Mouse (Mus musculus): ENCODE measurements at regions not wholly inside any gene's neighbourhood (a gene's known extent, or its start where the extent isn't known, plus 50 kb on each side); places are given as distances from the start of the nearest gene placed in this dataset.

DNA sequence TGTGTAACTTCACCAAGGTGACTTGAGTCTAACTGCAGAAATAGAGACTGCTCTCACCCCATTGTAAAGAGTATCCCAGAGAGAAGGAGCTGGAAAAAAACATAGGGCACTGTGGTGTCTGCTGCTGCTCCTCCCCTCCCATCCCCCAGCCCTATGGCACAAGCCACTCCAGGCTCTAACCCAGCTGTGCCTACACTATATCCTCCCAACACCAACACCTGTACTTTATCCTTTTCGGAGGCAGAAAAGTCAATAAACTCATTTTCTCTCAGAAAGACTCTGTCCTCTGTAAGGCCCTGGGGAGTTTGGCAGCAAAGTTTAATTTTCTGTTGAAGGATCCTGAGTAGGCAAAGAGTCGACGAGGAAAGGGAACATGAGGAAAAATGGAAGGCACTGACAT, 617.3 kb upstream of the Cdh11 start:
- H3K36me3 ChIP-seq (ENCODE audit: insufficient read depth, low read length) = no peaks in the 10 kb centered on the region
- H3K27ac ChIP-seq = no peak overlapping the region
- ATAC-seq (no peak), DNase-seq (ENCODE audit: low spot score) (no peak)
- H3K4me1 ChIP-seq (ENCODE audit: insufficient read depth, low read length) = no peaks in the 10 kb centered on the region
- WGBS = 70% methylated on average over 3 of the region's 3 CpGs
- H3K4me3 ChIP-seq (ENCODE audit: low read length) = no peak overlapping the region
- no peaks in the 10 kb centered on the region for H3K9me3 ChIP-seq (ENCODE audit: low read length)
- no peak overlapping the region for H3K4me2 ChIP-seq (ENCODE audit: low read depth, low read length)
- no peak overlapping the region for H3K9ac ChIP-seq (replicated peaks; ENCODE audit: low read length)
- no peak for TF ChIP-seq CTCF (IDR thresholded peaks at IDR 0.05; ENCODE audit: low read depth)
- H3K27me3 ChIP-seq (ENCODE audit: insufficient read depth, low read length) = no peaks in the 10 kb centered on the region

DNA sequence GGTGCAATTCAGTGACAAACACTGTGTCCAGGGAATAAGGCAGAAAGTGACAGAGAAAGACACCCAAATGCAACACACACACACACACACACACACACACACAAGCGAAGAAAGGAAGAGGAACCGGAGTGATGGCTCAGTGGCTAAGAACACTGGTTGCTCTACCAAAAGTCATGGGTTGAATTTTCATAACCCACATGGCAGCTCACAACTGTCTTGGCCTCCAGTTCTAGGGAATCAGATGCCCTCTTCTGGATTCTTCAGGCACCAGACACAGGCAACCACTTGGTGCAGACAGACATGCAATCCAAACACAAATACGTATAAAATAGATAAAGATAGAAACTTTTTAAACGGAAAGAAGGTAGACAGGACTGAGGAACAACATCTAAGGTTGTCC, 618.4 kb upstream of the Cdh11 start:
- Histone ChIP-seq H3K9me3 (ENCODE audit: low read length) (no peaks in the 10 kb centered on the region), H3K4me2 (ENCODE audit: low read depth, low read length) (no peak overlapping the region), H3K36me3 (ENCODE audit: insufficient read depth, low read length) (no peaks in the 10 kb centered on the region), H3K4me1 (ENCODE audit: insufficient read depth, low read length) (no peaks in the 10 kb centered on the region), H3K4me3 (ENCODE audit: low read length) (no peak overlapping the region), H3K27ac (no peak overlapping the region), H3K27me3 (ENCODE audit: insufficient read depth, low read length) (no peaks in the 10 kb centered on the region), H3K9ac (replicated peaks; ENCODE audit: low read length) (no peak overlapping the region)
- no peak for TF ChIP-seq CTCF (IDR thresholded peaks at IDR 0.05; ENCODE audit: low read depth)
- DNase-seq (ENCODE audit: low spot score) (no peak), ATAC-seq (no peak)
- 97% methylated on average over 4 of the region's 4 CpGs for WGBS

DNA sequence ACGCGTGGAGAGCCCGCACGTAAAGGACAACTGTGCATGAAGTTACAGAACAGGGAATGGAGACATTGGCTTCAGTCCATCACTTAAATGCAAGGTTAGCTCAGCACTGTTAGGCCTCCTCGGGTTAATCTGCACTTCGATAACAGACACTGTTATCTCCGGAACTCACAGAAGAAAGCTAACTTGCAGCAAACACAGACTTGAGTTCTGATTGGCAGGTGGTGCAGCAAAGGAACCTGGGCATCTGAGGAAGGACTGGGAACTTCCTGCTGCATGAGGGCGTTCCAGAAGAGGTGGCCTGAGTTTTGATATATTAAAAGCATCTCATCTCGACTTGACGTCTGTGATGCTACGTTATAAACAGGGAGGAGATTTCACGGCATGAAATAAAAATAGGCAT, 620.3 kb upstream of the Cdh11 start:
- no peak for TF ChIP-seq CTCF (IDR thresholded peaks at IDR 0.05; ENCODE audit: low read depth)
- DNase-seq (ENCODE audit: low spot score) (no peak), ATAC-seq (no peak)
- no peaks in the 10 kb centered on the region for H3K36me3 ChIP-seq (ENCODE audit: insufficient read depth, low read length)
- H3K4me1 ChIP-seq (ENCODE audit: insufficient read depth, low read length) = no peaks in the 10 kb centered on the region
- H3K27me3 ChIP-seq (ENCODE audit: insufficient read depth, low read length) = no peaks in the 10 kb centered on the region
- no peaks in the 10 kb centered on the region for H3K9me3 ChIP-seq (ENCODE audit: low read length)
- 74% methylated on average over 12 of the region's 12 CpGs for WGBS
- H3K9ac ChIP-seq (replicated peaks; ENCODE audit: low read length) = no peak overlapping the region
- H3K4me3 ChIP-seq (ENCODE audit: low read length) = no peak overlapping the region
- no peak overlapping the region for H3K27ac ChIP-seq
- H3K4me2 ChIP-seq (ENCODE audit: low read depth, low read length) = no peak overlapping the region

DNA sequence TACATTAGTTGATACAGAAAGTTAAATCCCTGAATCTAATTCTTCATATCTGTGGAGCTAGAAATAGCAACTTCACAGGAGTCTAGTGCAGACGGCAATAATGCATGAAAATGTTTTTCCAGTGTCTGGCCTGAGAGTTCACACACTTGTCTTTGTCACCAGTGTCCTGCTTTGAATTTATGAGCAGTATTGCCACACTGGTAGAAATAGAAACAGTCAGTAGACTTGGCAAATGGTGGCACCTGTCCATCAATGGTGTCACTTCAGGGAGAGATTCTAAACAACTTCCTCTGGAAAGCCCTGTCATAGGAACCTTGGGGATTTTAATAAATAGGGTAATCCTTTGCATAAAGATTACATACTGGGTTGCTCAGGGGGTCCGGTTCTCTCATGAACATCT, 621.5 kb upstream of the Cdh11 start:
- Histone ChIP-seq H3K4me1 (ENCODE audit: insufficient read depth, low read length) (no peaks in the 10 kb centered on the region), H3K27me3 (ENCODE audit: insufficient read depth, low read length) (no peaks in the 10 kb centered on the region), H3K27ac (no peak overlapping the region), H3K4me2 (ENCODE audit: low read depth, low read length) (no peak overlapping the region), H3K9ac (replicated peaks; ENCODE audit: low read length) (no peak overlapping the region), H3K4me3 (ENCODE audit: low read length) (no peak overlapping the region), H3K9me3 (ENCODE audit: low read length) (no peaks in the 10 kb centered on the region), H3K36me3 (ENCODE audit: insufficient read depth, low read length) (no peaks in the 10 kb centered on the region)
- ATAC-seq (no peak), DNase-seq (ENCODE audit: low spot score) (no peak)
- TF ChIP-seq CTCF (IDR thresholded peaks at IDR 0.05; ENCODE audit: low read depth) = no peak
- WGBS = 69% methylated on average over 2 of the region's 2 CpGs

DNA sequence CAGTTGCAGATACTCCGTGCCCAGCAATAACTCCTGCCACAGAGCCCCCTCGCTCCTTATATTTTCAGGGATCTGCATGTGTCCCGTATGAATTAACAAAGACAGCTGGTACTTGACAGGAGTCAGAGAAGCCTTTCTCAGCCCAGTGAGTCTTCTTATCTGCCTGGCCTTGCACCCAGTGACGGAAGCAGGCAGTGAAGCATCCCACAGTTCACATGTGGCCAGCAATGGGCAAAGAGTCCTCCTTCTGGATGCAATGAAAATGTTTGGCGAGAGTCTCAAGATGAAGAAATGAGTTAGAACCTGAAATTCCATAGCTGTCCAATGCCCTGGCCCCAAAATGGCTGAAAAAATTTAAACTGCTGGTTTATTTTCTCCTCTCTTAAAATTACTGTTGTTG, 622.2 kb upstream of the Cdh11 start:
- H3K27ac ChIP-seq = no peak overlapping the region
- no peaks in the 10 kb centered on the region for H3K4me1 ChIP-seq (ENCODE audit: insufficient read depth, low read length)
- WGBS = 70% methylated on average over 5 of the region's 5 CpGs
- H3K36me3 ChIP-seq (ENCODE audit: insufficient read depth, low read length) = no peaks in the 10 kb centered on the region
- H3K27me3 ChIP-seq (ENCODE audit: insufficient read depth, low read length) = no peaks in the 10 kb centered on the region
- no peak for TF ChIP-seq CTCF (IDR thresholded peaks at IDR 0.05; ENCODE audit: low read depth)
- H3K4me2 ChIP-seq (ENCODE audit: low read depth, low read length) = no peak overlapping the region
- no peak overlapping the region for H3K9ac ChIP-seq (replicated peaks; ENCODE audit: low read length)
- DNase-seq (ENCODE audit: low spot score) (no peak), ATAC-seq (no peak)
- no peaks in the 10 kb centered on the region for H3K9me3 ChIP-seq (ENCODE audit: low read length)
- H3K4me3 ChIP-seq (ENCODE audit: low read length) = no peak overlapping the region

DNA sequence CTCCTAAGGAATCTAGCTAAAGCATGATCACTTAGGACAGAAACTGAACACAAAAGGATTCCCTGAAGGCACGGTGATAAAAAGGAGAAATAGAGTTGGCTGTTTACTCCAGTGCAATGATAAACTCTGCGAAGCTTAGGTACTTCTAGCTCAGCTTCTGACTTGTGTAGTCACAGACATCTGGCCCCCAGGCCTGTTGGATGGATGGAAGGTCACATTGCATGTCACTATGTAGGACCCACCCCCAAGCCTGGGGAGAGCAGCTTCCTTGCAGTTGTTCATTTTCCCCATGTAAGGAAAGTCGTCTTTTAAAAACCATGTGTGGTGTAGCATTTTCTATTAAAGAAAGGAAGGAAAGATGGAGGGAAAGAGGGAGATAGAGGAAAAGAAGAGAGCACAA, 623.0 kb upstream of the Cdh11 start:
- no peak for TF ChIP-seq CTCF (IDR thresholded peaks at IDR 0.05; ENCODE audit: low read depth)

DNA sequence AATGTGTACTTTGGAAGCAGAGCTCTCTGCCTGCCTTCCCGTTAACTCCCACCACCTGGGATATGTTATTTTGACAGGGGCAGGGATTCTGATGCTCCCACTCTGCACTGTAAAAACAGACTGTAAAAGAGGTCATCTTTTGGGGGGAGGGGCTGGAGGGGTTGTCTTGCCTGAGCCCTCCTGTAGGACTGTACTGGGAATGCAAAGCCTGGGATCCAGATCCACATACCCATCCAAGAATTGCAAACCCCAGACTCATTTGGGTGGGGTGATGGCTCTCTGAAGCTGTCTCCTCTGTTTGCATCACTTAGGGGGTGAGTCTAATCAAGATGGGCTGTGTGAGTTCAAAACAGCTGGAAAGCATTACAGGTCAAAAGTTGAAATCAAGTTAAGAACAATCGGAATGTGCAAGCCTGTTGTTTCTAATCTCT, 623.7 kb upstream of the Cdh11 start:
- Histone ChIP-seq H3K4me2 (ENCODE audit: low read depth, low read length) (no peak overlapping the region), H3K9ac (replicated peaks; ENCODE audit: low read length) (no peak overlapping the region), H3K36me3 (ENCODE audit: insufficient read depth, low read length) (no peaks in the 10 kb centered on the region), H3K27ac (no peak overlapping the region), H3K9me3 (ENCODE audit: low read length) (no peaks in the 10 kb centered on the region), H3K4me1 (ENCODE audit: insufficient read depth, low read length) (no peaks in the 10 kb centered on the region), H3K4me3 (ENCODE audit: low read length) (no peak overlapping the region), H3K27me3 (ENCODE audit: insufficient read depth, low read length) (no peaks in the 10 kb centered on the region)
- 72% methylated on average over 2 of the region's 2 CpGs for WGBS
- no peak for TF ChIP-seq CTCF (IDR thresholded peaks at IDR 0.05; ENCODE audit: low read depth)
- DNase-seq (ENCODE audit: low spot score) (no peak), ATAC-seq (no peak)

More for the DNA sequence above, 623.0 kb upstream of the Cdh11 start:
- ATAC-seq (no peak), DNase-seq (ENCODE audit: low spot score) (no peak)
- Histone ChIP-seq H3K4me2 (ENCODE audit: low read depth, low read length) (no peak overlapping the region), H3K9me3 (ENCODE audit: low read length) (no peaks in the 10 kb centered on the region), H3K4me3 (ENCODE audit: low read length) (no peak overlapping the region), H3K27me3 (ENCODE audit: insufficient read depth, low read length) (no peaks in the 10 kb centered on the region), H3K9ac (replicated peaks; ENCODE audit: low read length) (no peak overlapping the region), H3K4me1 (ENCODE audit: insufficient read depth, low read length) (no peaks in the 10 kb centered on the region), H3K27ac (no peak overlapping the region), H3K36me3 (ENCODE audit: insufficient read depth, low read length) (no peaks in the 10 kb centered on the region)
- WGBS = 91% methylated on average over 3 of the region's 3 CpGs

Measured in hindbrain, postnatal 0 days (tissue).